Mouse (Mus musculus): ENCODE measurements around the gene Pde2a. TPM values are rescaled to one million over a fixed set of nuclear protein-coding genes. Genes with fewer than 3 reads are reported as not detected.

Gene Pde2a
- polyA plus RNA-seq, 2 experiments: 10.5 to 12.7 TPM

DNA sequence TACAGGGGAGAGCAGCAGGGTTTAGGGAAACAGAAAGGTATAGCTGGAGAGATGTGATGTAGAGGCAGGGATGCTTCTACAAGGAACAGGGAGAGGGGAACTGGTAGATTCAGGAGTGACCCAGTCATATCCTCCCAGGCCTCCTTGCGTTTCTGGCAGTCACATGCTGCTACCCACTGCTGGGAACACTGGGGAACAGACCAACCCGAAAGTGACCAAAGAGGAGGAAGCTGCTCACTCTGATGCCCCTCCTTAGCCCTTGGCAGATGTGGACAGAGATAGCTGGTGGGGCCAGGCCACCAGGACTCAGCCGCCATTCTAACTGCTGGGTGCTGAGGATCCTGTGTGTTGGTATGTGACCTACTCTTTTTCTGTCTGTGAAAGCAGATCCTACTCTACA, 37.7 kb upstream of the Pde2a start:
- DNase-seq (ENCODE audit: low spot score) (no peak), ATAC-seq (ENCODE audit: low FRiP score, low read depth) (no peak)
- Histone ChIP-seq H3K27me3 (ENCODE audit: control insufficient read depth, insufficient read depth, low read length) (no peaks in the 10 kb centered on the region), H3K36me3 (ENCODE audit: control insufficient read depth, insufficient read depth, low read length) (no peaks in the 10 kb centered on the region), H3K4me1 (ENCODE audit: control insufficient read depth, insufficient read depth, low read length) (peaks cover 9% of the 10 kb centered on the region; the same call in 1 of the 2 replicates), H3K4me2 (replicated peaks; ENCODE audit: low read depth, low read length, severe bottlenecking) (no peak overlapping the region), H3K27ac (replicated peaks; ENCODE audit: low read depth, low read length) (no peak overlapping the region), H3K9me3 (ENCODE audit: control insufficient read depth, low read length) (no peaks in the 10 kb centered on the region), H3K4me3 (replicated peaks; ENCODE audit: low read length) (no peak overlapping the region), H3K9ac (ENCODE audit: low read depth, low read length, severe bottlenecking) (no peak overlapping the region)
- 74% methylated on average over 3 of the region's 3 CpGs for WGBS
- no peak for TF ChIP-seq POLR2A (IDR thresholded peaks at IDR 0.05; ENCODE audit: borderline replicate concordance, extremely low read depth, insufficient read depth, insufficient read length)

DNA sequence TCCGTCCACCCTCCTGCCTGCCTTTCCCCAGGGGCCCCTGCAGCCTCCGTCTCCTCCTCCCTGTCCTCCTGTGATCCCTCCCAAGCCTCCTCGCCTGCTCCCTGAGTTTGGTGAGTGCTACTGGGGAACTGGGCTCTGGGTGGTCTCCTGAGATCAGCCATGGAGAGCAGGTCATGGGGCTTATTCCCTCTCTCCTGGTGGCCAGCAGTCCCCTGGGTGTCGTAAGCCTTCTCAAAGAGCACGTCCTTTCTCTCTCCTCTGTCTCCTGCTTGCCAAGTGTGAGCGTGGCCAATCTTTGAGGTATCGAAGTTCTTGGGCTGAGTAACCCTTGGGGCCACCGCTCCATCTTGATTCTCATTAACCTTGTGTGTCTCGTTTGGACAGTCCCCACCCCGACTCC, 36.6 kb upstream of the Pde2a start:
- Histone ChIP-seq H3K4me2 (replicated peaks; ENCODE audit: low read depth, low read length, severe bottlenecking) (no peak overlapping the region), H3K9me3 (ENCODE audit: control insufficient read depth, low read length) (no peaks in the 10 kb centered on the region), H3K4me1 (ENCODE audit: control insufficient read depth, insufficient read depth, low read length) (peaks cover 9% of the 10 kb centered on the region; the same call in 1 of the 2 replicates), H3K4me3 (replicated peaks; ENCODE audit: low read length) (no peak overlapping the region), H3K36me3 (ENCODE audit: control insufficient read depth, insufficient read depth, low read length) (0 out of 2 replicates have a peak, but pooled peaks cover under 1% of the 10 kb centered on the region), H3K27me3 (ENCODE audit: control insufficient read depth, insufficient read depth, low read length) (no peaks in the 10 kb centered on the region), H3K9ac (ENCODE audit: low read depth, low read length, severe bottlenecking) (no peak overlapping the region), H3K27ac (replicated peaks; ENCODE audit: low read depth, low read length) (no peak overlapping the region)
- ATAC-seq (ENCODE audit: low FRiP score, low read depth): no peak
- DNase-seq (ENCODE audit: low spot score): no peak
- TF ChIP-seq POLR2A (IDR thresholded peaks at IDR 0.05; ENCODE audit: borderline replicate concordance, extremely low read depth, insufficient read depth, insufficient read length): no peak
- 69% methylated on average over 10 of the region's 10 CpGs for WGBS

DNA sequence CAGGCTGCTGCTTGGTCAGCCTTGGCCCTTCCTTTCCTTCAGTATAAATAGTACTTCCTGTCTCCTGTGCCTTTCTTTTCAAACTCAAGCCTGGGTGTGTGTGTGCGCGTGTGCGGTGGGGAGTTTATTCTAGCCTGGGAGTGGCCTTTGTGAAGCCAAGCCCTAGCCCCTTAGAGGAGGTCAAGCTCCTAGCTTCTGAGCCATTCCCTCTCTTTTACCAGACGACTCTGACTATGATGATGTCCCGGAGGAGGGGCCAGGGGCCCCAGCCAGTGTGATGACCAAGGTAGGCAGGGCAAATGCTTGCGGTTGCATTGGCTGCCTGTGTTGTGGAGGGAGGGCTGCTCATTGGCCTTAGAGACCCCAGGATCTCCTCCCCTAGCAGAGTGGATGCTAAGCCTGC, 36.2 kb upstream of the Pde2a start:
- Histone ChIP-seq H3K4me2 (replicated peaks; ENCODE audit: low read depth, low read length, severe bottlenecking) (no peak overlapping the region), H3K27me3 (ENCODE audit: control insufficient read depth, insufficient read depth, low read length) (no peaks in the 10 kb centered on the region), H3K27ac (replicated peaks; ENCODE audit: low read depth, low read length) (no peak overlapping the region), H3K9ac (ENCODE audit: low read depth, low read length, severe bottlenecking) (no peak overlapping the region), H3K9me3 (ENCODE audit: control insufficient read depth, low read length) (no peaks in the 10 kb centered on the region), H3K4me1 (ENCODE audit: control insufficient read depth, insufficient read depth, low read length) (peaks cover 9% of the 10 kb centered on the region; the same call in 1 of the 2 replicates), H3K4me3 (replicated peaks; ENCODE audit: low read length) (no peak overlapping the region), H3K36me3 (ENCODE audit: control insufficient read depth, insufficient read depth, low read length) (0 out of 2 replicates have a peak, but pooled peaks cover 3% of the 10 kb centered on the region)
- DNase-seq (ENCODE audit: low spot score) (no peak), ATAC-seq (ENCODE audit: low FRiP score, low read depth) (no peak)
- WGBS: 49% methylated on average over 6 of the region's 6 CpGs
- no peak for TF ChIP-seq POLR2A (IDR thresholded peaks at IDR 0.05; ENCODE audit: borderline replicate concordance, extremely low read depth, insufficient read depth, insufficient read length)

DNA sequence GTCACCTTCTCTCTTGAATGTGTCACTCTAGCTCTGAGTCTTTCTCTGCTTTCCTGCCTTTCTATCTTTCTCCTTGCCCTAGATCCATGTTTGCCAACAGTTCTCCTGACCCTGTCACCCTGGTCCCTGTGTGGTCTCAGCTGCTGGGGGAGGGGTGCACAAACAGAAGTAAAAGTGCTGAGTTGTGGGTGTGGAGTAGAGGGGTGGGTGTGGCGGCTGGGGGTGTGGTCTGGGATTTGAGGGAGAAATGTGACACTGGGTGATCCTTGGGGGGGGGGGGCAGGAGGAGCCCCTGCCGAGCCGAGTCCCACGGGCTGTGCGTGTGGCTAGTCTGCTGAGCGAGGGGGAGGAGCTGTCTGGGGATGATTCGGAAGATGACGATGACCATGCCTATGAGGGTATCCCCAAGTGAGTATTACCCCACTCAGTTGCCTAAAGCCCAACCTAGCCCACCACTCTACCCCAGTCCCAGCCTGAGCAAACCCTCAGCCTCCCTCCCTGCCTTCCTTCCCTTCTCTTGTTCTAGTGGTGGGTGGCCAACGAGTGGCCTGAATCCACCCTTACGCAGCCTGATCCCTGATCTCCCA, 35.5 kb upstream of the Pde2a start:
- H3K36me3 ChIP-seq (ENCODE audit: control insufficient read depth, insufficient read depth, low read length): peaks cover 3% of the 10 kb centered on the region; the same call in 1 of the 2 replicates
- WGBS: 56% methylated on average over 9 of the region's 10 CpGs
- ATAC-seq (ENCODE audit: low FRiP score, low read depth) (no peak), DNase-seq (ENCODE audit: low spot score) (no peak)
- no peak overlapping the region for H3K4me2 ChIP-seq (replicated peaks; ENCODE audit: low read depth, low read length, severe bottlenecking)
- no peak overlapping the region for H3K27ac ChIP-seq (replicated peaks; ENCODE audit: low read depth, low read length)
- no peaks in the 10 kb centered on the region for H3K9me3 ChIP-seq (ENCODE audit: control insufficient read depth, low read length)
- H3K27me3 ChIP-seq (ENCODE audit: control insufficient read depth, insufficient read depth, low read length): no peaks in the 10 kb centered on the region
- TF ChIP-seq POLR2A (IDR thresholded peaks at IDR 0.05; ENCODE audit: borderline replicate concordance, extremely low read depth, insufficient read depth, insufficient read length): no peak
- peaks cover 9% of the 10 kb centered on the region; the same call in 1 of the 2 replicates for H3K4me1 ChIP-seq (ENCODE audit: control insufficient read depth, insufficient read depth, low read length)
- no peak overlapping the region for H3K9ac ChIP-seq (ENCODE audit: low read depth, low read length, severe bottlenecking)
- no peak overlapping the region for H3K4me3 ChIP-seq (replicated peaks; ENCODE audit: low read length)

DNA sequence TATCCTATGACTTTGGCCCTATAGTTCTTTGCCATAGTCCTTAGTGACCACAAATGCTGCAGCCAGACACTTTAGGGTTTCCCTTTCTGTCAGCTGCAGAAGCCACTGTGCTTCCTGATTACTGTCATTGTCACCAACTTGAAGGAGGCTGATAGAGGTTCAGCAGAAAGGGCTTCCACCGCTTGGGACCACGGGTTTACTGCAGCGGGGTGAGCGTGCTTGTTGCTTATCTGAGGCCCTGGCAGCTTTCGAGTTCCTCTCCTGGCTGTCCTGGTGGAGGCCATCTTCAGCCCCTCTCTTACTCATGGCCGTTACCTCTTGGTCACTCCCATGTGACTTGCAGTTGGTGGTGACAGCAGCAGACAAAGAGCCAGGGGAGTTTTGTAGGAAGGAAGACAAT, 32.2 kb upstream of the Pde2a start:
- WGBS: 71% methylated on average over 6 of the region's 6 CpGs

More for the DNA sequence above, 32.2 kb upstream of the Pde2a start:
- Histone ChIP-seq H3K9me3 (ENCODE audit: control insufficient read depth, low read length) (no peaks in the 10 kb centered on the region), H3K4me3 (replicated peaks; ENCODE audit: low read length) (no peak overlapping the region), H3K27me3 (ENCODE audit: control insufficient read depth, insufficient read depth, low read length) (no peaks in the 10 kb centered on the region), H3K36me3 (ENCODE audit: control insufficient read depth, insufficient read depth, low read length) (peaks cover 3% of the 10 kb centered on the region; the same call in 1 of the 2 replicates), H3K4me2 (replicated peaks; ENCODE audit: low read depth, low read length, severe bottlenecking) (no peak overlapping the region), H3K9ac (ENCODE audit: low read depth, low read length, severe bottlenecking) (no peak overlapping the region), H3K4me1 (ENCODE audit: control insufficient read depth, insufficient read depth, low read length) (peaks cover 37% of the 10 kb centered on the region), H3K27ac (replicated peaks; ENCODE audit: low read depth, low read length) (no peak overlapping the region)
- ATAC-seq (ENCODE audit: low FRiP score, low read depth) (no peak), DNase-seq (ENCODE audit: low spot score) (no peak)
- no peak for TF ChIP-seq POLR2A (IDR thresholded peaks at IDR 0.05; ENCODE audit: borderline replicate concordance, extremely low read depth, insufficient read depth, insufficient read length)
